Mouse (Mus musculus) splenic B cell, adult 2 months (primary cell): ENCODE measurements around the gene 2010300C02Rik.
A peak's percentile ranks its signal among the peaks of the same experiment; 100 is the strongest.

ENCODE experiments used
- DNase-seq: peaks from one replicate; pipeline ENCODE4 v3.0.0-alpha.2; 2011; ENCODE audit warnings: low read depth, low spot score
- H3K27me3 ChIP-seq: 2 replicates; pipeline ENCODE4 v1.6.1; 2012; ENCODE audit warnings: mild to moderate bottlenecking, low read length, moderate library complexity, mixed read lengths; ENCODE audit not compliant: control insufficient read depth, poor library complexity, insufficient read depth, severe bottlenecking
- H3K36me3 ChIP-seq: 2 replicates; pipeline ENCODE4 v1.6.1; 2012; ENCODE audit warnings: mild to moderate bottlenecking, low read length, moderate library complexity, mixed read lengths; ENCODE audit not compliant: control insufficient read depth, poor library complexity, insufficient read depth, severe bottlenecking

The 2010300C02Rik gene

GRCm38 (mm10) chr1:37665539-37666323 is 54.2 kb downstream of the 2010300C02Rik start:
- no peaks in the 10 kb centered on the region for H3K36me3 ChIP-seq
- H3K27me3 ChIP-seq: no peaks in the 10 kb centered on the region; the same call in 1 of the 2 replicates
- DNase-seq: peak; percentile 26

- Histone ChIP-seq H3K36me3 (no peaks in the 10 kb centered on the region), H3K27me3 (no peaks in the 10 kb centered on the region; the same call in 1 of the 2 replicates)
- DNase-seq: no peak
Observed at GRCm38 (mm10) chr1:37664496-37664895, 55.4 kb downstream of the 2010300C02Rik start.

- DNase-seq: no peak
- no peaks in the 10 kb centered on the region for H3K36me3 ChIP-seq
- H3K27me3 ChIP-seq: no peaks in the 10 kb centered on the region; the same call in 1 of the 2 replicates
Observed at GRCm38 (mm10) chr1:37663606-37664005, 56.3 kb downstream of the 2010300C02Rik start.

- DNase-seq: no peak
- Histone ChIP-seq H3K27me3 (no peaks in the 10 kb centered on the region), H3K36me3 (no peaks in the 10 kb centered on the region)
Observed at GRCm38 (mm10) chr1:37656017-37656416, 63.9 kb downstream of the 2010300C02Rik start.

GRCm38 (mm10) chr1:37653992-37654391 is 65.9 kb downstream of the 2010300C02Rik start:
- DNase-seq: no peak
- Histone ChIP-seq H3K27me3 (no peaks in the 10 kb centered on the region), H3K36me3 (no peaks in the 10 kb centered on the region)

- H3K36me3 ChIP-seq: no peaks in the 10 kb centered on the region
- H3K27me3 ChIP-seq: no peaks in the 10 kb centered on the region
- no peak for DNase-seq
Observed at GRCm38 (mm10) chr1:37647066-37647465, 72.8 kb downstream of the 2010300C02Rik start.

GRCm38 (mm10) chr1:37644501-37644900 is 75.4 kb downstream of the 2010300C02Rik start:
- no peaks in the 10 kb centered on the region for H3K36me3 ChIP-seq
- no peaks in the 10 kb centered on the region for H3K27me3 ChIP-seq
- DNase-seq: no peak

GRCm38 (mm10) chr1:37643794-37644365 is 76.0 kb downstream of the 2010300C02Rik start:
- Histone ChIP-seq H3K27me3 (no peaks in the 10 kb centered on the region), H3K36me3 (no peaks in the 10 kb centered on the region)
- DNase-seq: no peak

- H3K36me3 ChIP-seq: no peaks in the 10 kb centered on the region
- no peak for DNase-seq
- no peaks in the 10 kb centered on the region for H3K27me3 ChIP-seq
Observed at GRCm38 (mm10) chr1:37641361-37641760, 78.5 kb downstream of the 2010300C02Rik start.

GRCm38 (mm10) chr1:37639101-37639500 is 80.8 kb downstream of the 2010300C02Rik start:
- peak; percentile 77 for DNase-seq
- H3K36me3 ChIP-seq: no peaks in the 10 kb centered on the region
- no peaks in the 10 kb centered on the region for H3K27me3 ChIP-seq

GRCm38 (mm10) chr1:37638560-37638959 is 81.3 kb downstream of the 2010300C02Rik start:
- Histone ChIP-seq H3K36me3 (no peaks in the 10 kb centered on the region), H3K27me3 (no peaks in the 10 kb centered on the region)
- DNase-seq: no peak

GRCm38 (mm10) chr1:37637571-37637970 is 82.3 kb downstream of the 2010300C02Rik start:
- Histone ChIP-seq H3K27me3 (no peaks in the 10 kb centered on the region), H3K36me3 (no peaks in the 10 kb centered on the region)
- DNase-seq: no peak

- Histone ChIP-seq H3K27me3 (no peaks in the 10 kb centered on the region), H3K36me3 (no peaks in the 10 kb centered on the region)
- DNase-seq: no peak
Observed at GRCm38 (mm10) chr1:37636824-37637223, 83.1 kb downstream of the 2010300C02Rik start.

- peak; percentile 50 for DNase-seq
- no peaks in the 10 kb centered on the region for H3K27me3 ChIP-seq
- no peaks in the 10 kb centered on the region for H3K36me3 ChIP-seq
Observed at GRCm38 (mm10) chr1:37636169-37636568, 83.7 kb downstream of the 2010300C02Rik start.

- no peak for DNase-seq
- H3K27me3 ChIP-seq: no peaks in the 10 kb centered on the region
Observed at GRCm38 (mm10) chr1:37635716-37636115, 84.2 kb downstream of the 2010300C02Rik start.

More at GRCm38 (mm10) chr1:37635716-37636115, 84.2 kb downstream of the 2010300C02Rik start:
- no peaks in the 10 kb centered on the region for H3K36me3 ChIP-seq
